In genomic region chr5:33104025-33104481, GRCm38 (mm10) we compare ENCODE assay signal across 10 mouse cellular contexts. TPM values are rescaled to one million over a fixed set of nuclear protein-coding genes. Genes with fewer than 3 reads are reported as not detected.
DNase-seq lines count a peak whose midpoint lies in the region; ATAC-seq and TF ChIP-seq lines count a peak whose summit lies in the region.
"Had no signal": no experiment of that assay in that cellular context is flagged by ENCODE, and none has a peak within 500 bp of the region (broad histone marks: within the 10 kb centered on the region; RNA-seq: fewer than 3 reads in every experiment).

TSS of gene Slc5a1 (plus strand) at chr5:33104219.

- WGBS in lung, embryonic 16.5 days, result 9% methylated on average over 25 of the region's 25 CpGs

- peak; percentile 9 for DNase-seq in urinary bladder, postnatal 14 days (ENCODE audit: low spot score)
- DNase-seq in urinary bladder, postnatal 36 days (ENCODE audit: low spot score in 2 of 2), result no peak
- peak; percentile 69 for DNase-seq in kidney, adult 18-20 months
- DNase-seq in embryo, embryonic 9.5 days (ENCODE audit: extremely low spot score), result no peak
- DNase-seq in layer of hippocampus, adult 2 months (ENCODE audit: low spot score in 2 of 2), result no peak
- DNase-seq in spleen, postnatal 36 days (ENCODE audit: low spot score in 2 of 2), result no peak
- DNase-seq in gastrocnemius, postnatal 14 days, result no peak
- DNase-seq: cerebellum, adult 8-10 months; heart, postnatal 14 days had no signal

- intact Hi-C loops in gastrocnemius, postnatal 14 days (cut with DNase I; ENCODE audit: low total_unique reads), result no loop called here

- peak within 1 kb of the TSS; percentile 42 for H3K4me2 ChIP-seq in lung, embryonic 16.5 days (ENCODE audit: low read depth, low read length)

- no peaks in the 10 kb centered on the region for H3K36me3 ChIP-seq in lung, embryonic 16.5 days (ENCODE audit: control insufficient read depth, insufficient read depth, low read length)

- peaks cover 12% of the 10 kb centered on the region for H3K27me3 ChIP-seq in lung, embryonic 16.5 days (ENCODE audit: control insufficient read depth, insufficient read depth, low read depth, low read length)

- ATAC-seq in lung, embryonic 16.5 days (ENCODE audit: low read depth), result peak; percentile 49; the same call in 1 of the 2 replicates

- TF ChIP-seq CTCF in layer of hippocampus, adult 2 months (conservative IDR thresholded peaks at IDR 0.05), result no peak

- peak within 1 kb of the TSS; percentile 17; the same call in 1 of the 2 replicates for H3K4me3 ChIP-seq in lung, embryonic 16.5 days (ENCODE audit: low read length)
- no peak within 1 kb of the TSS for H3K4me3 ChIP-seq in layer of hippocampus, adult 2 months

- H3K27ac ChIP-seq in lung, embryonic 16.5 days (ENCODE audit: low read length), result no peak within 1 kb of the TSS
- H3K27ac ChIP-seq in layer of hippocampus, adult 2 months, result no peak within 1 kb of the TSS

- H3K9me3 ChIP-seq in lung, embryonic 16.5 days (ENCODE audit: control insufficient read depth, low read length), result no peaks in the 10 kb centered on the region

- H3K4me1 ChIP-seq in lung, embryonic 16.5 days (replicated peaks; ENCODE audit: control insufficient read depth, insufficient read depth, low read length), result no peaks in the 10 kb centered on the region

- H3K9ac ChIP-seq in lung, embryonic 16.5 days (ENCODE audit: low read length), result 0 out of 2 replicates have a peak within 1 kb of the TSS, but pooled peaks have one; percentile 25

RNA-seq across cellular contexts. Expression of gene Slc5a1, which starts in this region (rescaled TPM):
- 0.13 and 0.34 TPM in 2 replicates for polyA plus RNA-seq in lung, embryonic 16.5 days (2015; fragmentation: Nextera tagmentation; extraction: Ambion mirVana)
- total RNA-seq in layer of hippocampus, adult 2 months (2021), result under 1 TPM; 0.18 to 0.25 TPM
- not detected for total RNA-seq in gastrocnemius, postnatal 14 days (2021)

Comparison
In these comparisons a context has a peak if more than half of its experiments do, and no peak if none do; other contexts are left out.
1. DNase-seq: peak in urinary bladder, postnatal 14 days (single experiment) and kidney, adult 18-20 months (single experiment); none in urinary bladder, postnatal 36 days (0 of 2), embryo, embryonic 9.5 days (single experiment), layer of hippocampus, adult 2 months (0 of 2), spleen, postnatal 36 days (0 of 2) and gastrocnemius, postnatal 14 days (single experiment).
2. Peak in ATAC-seq, H3K4me3 ChIP-seq, H3K9ac ChIP-seq and H3K4me2 ChIP-seq in lung, embryonic 16.5 days; RNA of the gene not detected or under 1 TPM.